Mouse (Mus musculus): Measurements from ENCODE around the gene Ptpn14. TPM values are rescaled to one million over a fixed set of nuclear protein-coding genes. Genes with fewer than 3 reads are reported as not detected.
A peak's percentile ranks its signal among the peaks of the same experiment; 100 is the strongest.

The Ptpn14 gene
- polyA plus RNA-seq, 1 experiment from 2014 or later, result 11.6 TPM

GRCm38 (mm10) chr1:189770516-189770915 lies 42.4 kb downstream of the Ptpn14 start:
- no peak for ATAC-seq (ENCODE audit: insufficient number of reproducible peaks, low FRiP score)

GRCm38 (mm10) chr1:189772707-189773106 lies 44.6 kb downstream of the Ptpn14 start:
- no peak for ATAC-seq (ENCODE audit: insufficient number of reproducible peaks, low FRiP score)
- H3K36me3 ChIP-seq, result no peaks in the 10 kb centered on the region
- H3K27ac ChIP-seq (ENCODE audit: poor library complexity, severe bottlenecking), result peak overlapping the region; percentile 14; the same call in 1 of the 2 replicates
- no peaks in the 10 kb centered on the region for H3K27me3 ChIP-seq (replicated peaks)
- H3K4me3 ChIP-seq, result no peak overlapping the region
- no peak overlapping the region for H3K4me2 ChIP-seq
- H3K4me1 ChIP-seq (replicated peaks), result peaks cover 84% of the 10 kb centered on the region
- 33% methylated on average over 10 of the region's 10 CpGs for WGBS
- H3K9me3 ChIP-seq (replicated peaks), result no peaks in the 10 kb centered on the region
- H3K9ac ChIP-seq, result no peak overlapping the region

More at GRCm38 (mm10) chr1:189770516-189770915, 42.4 kb downstream of the Ptpn14 start:
- peaks cover 95% of the 10 kb centered on the region for H3K4me1 ChIP-seq (replicated peaks)
- no peaks in the 10 kb centered on the region for H3K9me3 ChIP-seq (replicated peaks)
- H3K4me3 ChIP-seq, result no peak overlapping the region
- 90% methylated on average over 3 of the region's 3 CpGs for WGBS
- no peak overlapping the region for H3K9ac ChIP-seq
- no peak overlapping the region for H3K4me2 ChIP-seq
- no peaks in the 10 kb centered on the region for H3K36me3 ChIP-seq
- H3K27me3 ChIP-seq (replicated peaks), result no peaks in the 10 kb centered on the region
- H3K27ac ChIP-seq (ENCODE audit: poor library complexity, severe bottlenecking), result no peak overlapping the region

- H3K9me3 ChIP-seq (replicated peaks), result no peaks in the 10 kb centered on the region
- 30% methylated on average over 1 of the region's 1 CpGs for WGBS
- H3K27me3 ChIP-seq (replicated peaks), result no peaks in the 10 kb centered on the region
- ATAC-seq (ENCODE audit: insufficient number of reproducible peaks, low FRiP score), result peak; percentile 51
- H3K36me3 ChIP-seq, result no peaks in the 10 kb centered on the region
- H3K4me3 ChIP-seq, result peak overlapping the region; percentile 20
- H3K4me2 ChIP-seq, result peak overlapping the region; percentile 48
- peaks cover 84% of the 10 kb centered on the region for H3K4me1 ChIP-seq (replicated peaks)
- H3K9ac ChIP-seq, result peak overlapping the region; percentile 47; the same call in 1 of the 2 replicates
- peak overlapping the region; percentile 40; the same call in 1 of the 2 replicates for H3K27ac ChIP-seq (ENCODE audit: poor library complexity, severe bottlenecking)
Observed at GRCm38 (mm10) chr1:189774778-189775177, 46.7 kb downstream of the Ptpn14 start.

- 80% methylated on average over 6 of the region's 6 CpGs for WGBS
- Histone ChIP-seq H3K9me3 (replicated peaks) (no peaks in the 10 kb centered on the region), H3K27me3 (replicated peaks) (no peaks in the 10 kb centered on the region), H3K4me2 (no peak overlapping the region), H3K9ac (no peak overlapping the region), H3K4me1 (replicated peaks) (peaks cover 87% of the 10 kb centered on the region), H3K4me3 (no peak overlapping the region), H3K36me3 (no peaks in the 10 kb centered on the region), H3K27ac (ENCODE audit: poor library complexity, severe bottlenecking) (no peak overlapping the region)
- no peak for ATAC-seq (ENCODE audit: insufficient number of reproducible peaks, low FRiP score)
Observed at GRCm38 (mm10) chr1:189777207-189777606, 49.1 kb downstream of the Ptpn14 start.

GRCm38 (mm10) chr1:189778343-189778742 lies 50.3 kb downstream of the Ptpn14 start:
- Histone ChIP-seq H3K4me1 (replicated peaks) (peaks cover 85% of the 10 kb centered on the region), H3K4me2 (no peak overlapping the region), H3K27me3 (replicated peaks) (no peaks in the 10 kb centered on the region), H3K4me3 (no peak overlapping the region), H3K9ac (no peak overlapping the region), H3K27ac (ENCODE audit: poor library complexity, severe bottlenecking) (peak overlapping the region; percentile 28; the same call in 1 of the 2 replicates), H3K9me3 (replicated peaks) (no peaks in the 10 kb centered on the region), H3K36me3 (no peaks in the 10 kb centered on the region)
- 24% methylated on average over 5 of the region's 5 CpGs for WGBS
- no peak for ATAC-seq (ENCODE audit: insufficient number of reproducible peaks, low FRiP score)

GRCm38 (mm10) chr1:189779226-189779625 lies 51.2 kb downstream of the Ptpn14 start:
- Histone ChIP-seq H3K4me2 (no peak overlapping the region), H3K4me1 (replicated peaks) (peaks cover 84% of the 10 kb centered on the region), H3K36me3 (no peaks in the 10 kb centered on the region), H3K27ac (ENCODE audit: poor library complexity, severe bottlenecking) (no peak overlapping the region), H3K9ac (no peak overlapping the region), H3K9me3 (replicated peaks) (no peaks in the 10 kb centered on the region), H3K4me3 (no peak overlapping the region), H3K27me3 (replicated peaks) (no peaks in the 10 kb centered on the region)
- 50% methylated on average over 3 of the region's 3 CpGs for WGBS
- ATAC-seq (ENCODE audit: insufficient number of reproducible peaks, low FRiP score), result no peak

GRCm38 (mm10) chr1:189781721-189782345 lies 53.8 kb downstream of the Ptpn14 start:
- no peak overlapping the region for H3K9ac ChIP-seq
- H3K4me2 ChIP-seq, result no peak overlapping the region
- peaks cover 95% of the 10 kb centered on the region for H3K4me1 ChIP-seq (replicated peaks)
- H3K27ac ChIP-seq (ENCODE audit: poor library complexity, severe bottlenecking), result no peak overlapping the region
- H3K27me3 ChIP-seq (replicated peaks), result no peaks in the 10 kb centered on the region
- no peaks in the 10 kb centered on the region for H3K9me3 ChIP-seq (replicated peaks)
- no peaks in the 10 kb centered on the region for H3K36me3 ChIP-seq
- H3K4me3 ChIP-seq, result no peak overlapping the region
- no peak for ATAC-seq (ENCODE audit: insufficient number of reproducible peaks, low FRiP score)
- 57% methylated on average over 10 of the region's 10 CpGs for WGBS

GRCm38 (mm10) chr1:189782709-189783108 lies 54.6 kb downstream of the Ptpn14 start:
- no peak overlapping the region for H3K9ac ChIP-seq
- no peak for ATAC-seq (ENCODE audit: insufficient number of reproducible peaks, low FRiP score)
- 68% methylated on average over 6 of the region's 6 CpGs for WGBS
- H3K4me3 ChIP-seq, result no peak overlapping the region
- peaks cover 95% of the 10 kb centered on the region for H3K4me1 ChIP-seq (replicated peaks)
- H3K27ac ChIP-seq (ENCODE audit: poor library complexity, severe bottlenecking), result peak overlapping the region; percentile 32; the same call in 1 of the 2 replicates
- H3K36me3 ChIP-seq, result no peaks in the 10 kb centered on the region
- H3K27me3 ChIP-seq (replicated peaks), result no peaks in the 10 kb centered on the region
- H3K9me3 ChIP-seq (replicated peaks), result no peaks in the 10 kb centered on the region
- H3K4me2 ChIP-seq, result peak overlapping the region; percentile 45

GRCm38 (mm10) chr1:189784503-189784902 lies 56.4 kb downstream of the Ptpn14 start:
- Histone ChIP-seq H3K27ac (ENCODE audit: poor library complexity, severe bottlenecking) (no peak overlapping the region), H3K4me2 (no peak overlapping the region), H3K9ac (no peak overlapping the region), H3K36me3 (peaks cover 6% of the 10 kb centered on the region), H3K9me3 (replicated peaks) (no peaks in the 10 kb centered on the region), H3K4me1 (replicated peaks) (peaks cover 87% of the 10 kb centered on the region), H3K27me3 (replicated peaks) (no peaks in the 10 kb centered on the region), H3K4me3 (no peak overlapping the region)
- no peak for ATAC-seq (ENCODE audit: insufficient number of reproducible peaks, low FRiP score)
- WGBS, result 33% methylated on average over 7 of the region's 7 CpGs

GRCm38 (mm10) chr1:189786707-189787485 lies 58.8 kb downstream of the Ptpn14 start:
- H3K4me1 ChIP-seq (replicated peaks), result peaks cover 74% of the 10 kb centered on the region
- H3K4me3 ChIP-seq, result no peak overlapping the region
- no peak overlapping the region for H3K4me2 ChIP-seq
- no peaks in the 10 kb centered on the region for H3K27me3 ChIP-seq (replicated peaks)
- 74% methylated on average over 26 of the region's 26 CpGs for WGBS
- H3K36me3 ChIP-seq, result peaks cover 11% of the 10 kb centered on the region
- H3K27ac ChIP-seq (ENCODE audit: poor library complexity, severe bottlenecking), result no peak overlapping the region
- no peak for ATAC-seq (ENCODE audit: insufficient number of reproducible peaks, low FRiP score)
- H3K9ac ChIP-seq, result no peak overlapping the region
- H3K9me3 ChIP-seq (replicated peaks), result no peaks in the 10 kb centered on the region

GRCm38 (mm10) chr1:189789545-189789944 lies 61.5 kb downstream of the Ptpn14 start:
- no peak for ATAC-seq (ENCODE audit: insufficient number of reproducible peaks, low FRiP score)
- Histone ChIP-seq H3K9ac (no peak overlapping the region), H3K36me3 (peaks cover 17% of the 10 kb centered on the region), H3K4me2 (no peak overlapping the region), H3K4me3 (no peak overlapping the region), H3K27ac (ENCODE audit: poor library complexity, severe bottlenecking) (no peak overlapping the region), H3K4me1 (replicated peaks) (peaks cover 67% of the 10 kb centered on the region), H3K27me3 (replicated peaks) (no peaks in the 10 kb centered on the region), H3K9me3 (replicated peaks) (no peaks in the 10 kb centered on the region)
- WGBS, result 65% methylated on average over 6 of the region's 6 CpGs

All from heart, embryonic 12.5 days (tissue).